16 mouse cellular contexts compared by ENCODE assay signal in genomic region chr17:66470020-66470419, GRCm38 (mm10). TPM values are rescaled to one million over a fixed set of nuclear protein-coding genes. Genes with fewer than 3 reads are reported as not detected.
DNase-seq lines count a peak whose midpoint lies in the region; ATAC-seq and TF ChIP-seq lines count a peak whose summit lies in the region.
"Had no signal": no experiment of that assay in that cellular context is flagged by ENCODE, and none has a peak within 500 bp of the region (broad histone marks: within the 10 kb centered on the region; RNA-seq: fewer than 3 reads in every experiment).

No protein-coding gene starts in this region.

- no peaks in the 10 kb centered on the region for H3K36me3 ChIP-seq in forebrain, embryonic 10.5 days (replicated peaks)
- H3K36me3 ChIP-seq in forebrain, postnatal 0 days (ENCODE audit: insufficient read depth): no peaks in the 10 kb centered on the region
- H3K36me3 ChIP-seq in limb, embryonic 13.5 days: no peaks in the 10 kb centered on the region
- H3K36me3 ChIP-seq: heart, embryonic 10.5 days had no signal

- no peaks in the 10 kb centered on the region for H3K27me3 ChIP-seq in forebrain, embryonic 10.5 days (ENCODE audit: poor library complexity, severe bottlenecking)
- no peaks in the 10 kb centered on the region for H3K27me3 ChIP-seq in forebrain, postnatal 0 days (ENCODE audit: insufficient read depth, low read length)
- no peaks in the 10 kb centered on the region for H3K27me3 ChIP-seq in limb, embryonic 13.5 days

- H3K9ac ChIP-seq in forebrain, postnatal 0 days: no peak overlapping the region
- H3K9ac ChIP-seq in limb, embryonic 13.5 days: no peak overlapping the region

- peaks cover 5% of the 10 kb centered on the region; the same call in 1 of the 2 replicates for H3K9me3 ChIP-seq in forebrain, embryonic 10.5 days
- no peaks in the 10 kb centered on the region; the same call in 1 of the 2 replicates for H3K9me3 ChIP-seq in forebrain, postnatal 0 days (ENCODE audit: low read length)
- peaks cover 11% of the 10 kb centered on the region; the same call in 1 of the 2 replicates for H3K9me3 ChIP-seq in limb, embryonic 13.5 days

- peaks cover 12% of the 10 kb centered on the region for H3K4me1 ChIP-seq in forebrain, embryonic 10.5 days
- H3K4me1 ChIP-seq in forebrain, postnatal 0 days (ENCODE audit: insufficient read depth): peaks cover 3% of the 10 kb centered on the region; the same call in 1 of the 2 replicates
- H3K4me1 ChIP-seq in limb, embryonic 13.5 days: no peaks in the 10 kb centered on the region

- intact Hi-C loops in left cerebral cortex, adult 2 months (cut with DNase I): no loop called here

- ATAC-seq in forebrain, postnatal 0 days: no peak
- ATAC-seq in limb, embryonic 13.5 days (ENCODE audit: low FRiP score, low read depth): peak; percentile 36; the same call in 1 of the 2 replicates
- no peak for ATAC-seq in inflammation-experienced regulatory T-cells, adult 6 months

- WGBS in forebrain, embryonic 10.5 days: 32% methylated on average over 8 of the region's 8 CpGs
- WGBS in forebrain, postnatal 0 days: 15% methylated on average over 8 of the region's 8 CpGs
- WGBS in limb, embryonic 13.5 days: 33% methylated on average over 8 of the region's 8 CpGs

- DNase-seq in forebrain, embryonic 10.5 days (ENCODE audit: extremely low spot score, low spot score): no peak
- DNase-seq in forebrain, postnatal 0 days: no peak
- no peak for DNase-seq in left cerebral cortex, adult 2 months (ENCODE audit: extremely low spot score in 1 of 2, low spot score in 2 of 2)
- DNase-seq in left cerebral cortex, adult 11 months (ENCODE audit: low spot score): no peak
- peak; percentile 61 for DNase-seq in ZHBTc4 (ENCODE audit: low read depth, low spot score)
- DNase-seq in c-Kit-positive CD71-positive TER-119-positive erythroid progenitor cells, embryonic 14.5 days (ENCODE audit: low spot score): no peak
- DNase-seq: adrenal gland, adult 2 months; cerebellum, adult 8-10 months; gastrocnemius, postnatal 25 days; heart, postnatal 14 days; layer of hippocampus, postnatal 36 days; thymus, adult 18-20 months had no signal

- no peak for TF ChIP-seq CTCF in forebrain, postnatal 0 days (IDR thresholded peaks at IDR 0.05; ENCODE audit: low read depth)
- TF ChIP-seq CTCF in left cerebral cortex, adult 2 months (IDR thresholded peaks at IDR 0.05): no peak

- no peak overlapping the region for H3K4me2 ChIP-seq in forebrain, postnatal 0 days (ENCODE audit: low read depth)
- H3K4me2 ChIP-seq in limb, embryonic 13.5 days (replicated peaks): no peak overlapping the region

- H3K27ac ChIP-seq in forebrain, embryonic 10.5 days: peak overlapping the region; percentile 54
- no peak overlapping the region for H3K27ac ChIP-seq in forebrain, postnatal 0 days (ENCODE audit: low read depth, low read length)
- H3K27ac ChIP-seq in left cerebral cortex, adult 2 months: peak overlapping the region; percentile 57; the same call in 1 of the 2 replicates
- no peak overlapping the region for H3K27ac ChIP-seq in limb, embryonic 13.5 days
- H3K27ac ChIP-seq: heart, embryonic 10.5 days had no signal

- H3K4me3 ChIP-seq in forebrain, embryonic 10.5 days: no peak overlapping the region
- no peak overlapping the region for H3K4me3 ChIP-seq in forebrain, postnatal 0 days (ENCODE audit: low read depth, low read length)
- H3K4me3 ChIP-seq in left cerebral cortex, adult 2 months: no peak overlapping the region
- H3K4me3 ChIP-seq in limb, embryonic 13.5 days: no peak overlapping the region
- H3K4me3 ChIP-seq: heart, embryonic 10.5 days had no signal

RNA-seq across cellular contexts. Expression of gene Mtcl1, which starts 20.5 kb away (rescaled TPM):
- polyA plus RNA-seq in forebrain, embryonic 10.5 days (2016; fragmentation: Nextera tagmentation; extraction: Ambion mirVana): 25.5 and 28.4 TPM in 2 replicates
- total RNA-seq in forebrain, postnatal 0 days (2014; rRNA removed): 21.4 and 25.7 TPM in 2 replicates
- polyA plus RNA-seq in forebrain, postnatal 0 days (2015; fragmentation: Nextera tagmentation; extraction: Ambion mirVana): 6.7 and 8.5 TPM in 2 replicates
- 100 to 1,000 TPM; 103 to 122 TPM for total RNA-seq in left cerebral cortex, adult 2 months (2021)
- 4.5 and 5.6 TPM in 2 replicates for polyA plus RNA-seq in limb, embryonic 13.5 days (2015; fragmentation: Nextera tagmentation; extraction: Ambion mirVana)
- under 1 TPM in 1 of 3 experiments, not detected in 2; 0.39 TPM for polyA plus RNA-seq in inflammation-experienced regulatory T-cells, adult 6 months (2017; shearing (Covaris generic))
- total RNA-seq: monocyte, adult 5-6 weeks had no signal

RNA-seq across cellular contexts. Expression of gene Rab12, which starts 49.5 kb away (rescaled TPM):
- polyA plus RNA-seq in forebrain, embryonic 10.5 days (2016; fragmentation: Nextera tagmentation; extraction: Ambion mirVana): 24.8 and 26.4 TPM in 2 replicates
- 132 and 148 TPM in 2 replicates for total RNA-seq in forebrain, postnatal 0 days (2014; rRNA removed)
- 86.4 and 94.5 TPM in 2 replicates for polyA plus RNA-seq in forebrain, postnatal 0 days (2015; fragmentation: Nextera tagmentation; extraction: Ambion mirVana)
- total RNA-seq in left cerebral cortex, adult 2 months (2021): 100 to 1,000 TPM; 116 to 119 TPM
- polyA plus RNA-seq in limb, embryonic 13.5 days (2015; fragmentation: Nextera tagmentation; extraction: Ambion mirVana): 49.0 and 49.6 TPM in 2 replicates
- polyA plus RNA-seq in inflammation-experienced regulatory T-cells, adult 6 months (2017; shearing (Covaris generic)): 10 to 100 TPM in 2 of 3 experiments, 1 to 10 TPM in 1; 9.0 to 19.3 (median 19.0) TPM

Comparison
In these comparisons a context has a peak if more than half of its experiments do, and no peak if none do; other contexts are left out.
1. H3K27ac ChIP-seq: peak in forebrain, embryonic 10.5 days (single experiment) and left cerebral cortex, adult 2 months (single experiment); none in forebrain, postnatal 0 days (single experiment) and limb, embryonic 13.5 days (single experiment).